Mouse (Mus musculus) testis, adult 2 months (tissue): Measurements from ENCODE around the gene Aftph.

Experiments
- CTCF ChIP-seq: fragments of 200-500 bp; IDR thresholded peaks from 2 replicates; pipeline ENCODE4 v1.5.1; 2012; ENCODE audit warnings: low read depth, mild to moderate bottlenecking, inconsistent platforms, low read length, moderate library complexity; ENCODE audit not compliant: control insufficient read depth, insufficient read depth, insufficient replicate concordance
- POLR2A ChIP-seq: fragments of 200-500 bp; IDR thresholded peaks from 2 replicates; pipeline ENCODE4 v1.6.1; 2012; ENCODE audit warnings: low read depth, mild to moderate bottlenecking, inconsistent platforms, low read length, moderate library complexity; ENCODE audit not compliant: control insufficient read depth

- TF ChIP-seq CTCF (no peak), POLR2A (no peak)
These were observed 7.8 kb downstream of the Aftph start for GRCm38 (mm10) chr11:20733486-20734030.
